Mouse (Mus musculus) cortical plate, adult 2 months (tissue): ENCODE data around the gene Lmcd1. TPM values are rescaled to one million over a fixed set of nuclear protein-coding genes. Genes with fewer than 3 reads are reported as not detected.

Source experiments
- H3K27ac ChIP-seq: fragments of 200-500 bp; 2 replicates; pipeline ENCODE4 v1.5.1; 2012; ENCODE audit warnings: low read length, control low read depth, inconsistent platforms; ENCODE audit not compliant: insufficient read depth
- H3K4me1 ChIP-seq: fragments of 200-500 bp; 2 replicates; pipeline ENCODE4 v1.6.1; 2011; ENCODE audit warnings: low read length; ENCODE audit not compliant: control insufficient read depth, insufficient read depth
- H3K4me3 ChIP-seq: fragments of 200-500 bp; 2 replicates; pipeline ENCODE4 v1.5.1; 2011; ENCODE audit warnings: mild to moderate bottlenecking, low read length, control low read depth; ENCODE audit not compliant: insufficient read depth
- CTCF ChIP-seq: fragments of 200-500 bp; IDR thresholded peaks from 2 replicates; pipeline ENCODE4 v1.5.1; 2011; ENCODE audit warnings: mild to moderate bottlenecking, control low read depth, low read length; ENCODE audit not compliant: insufficient read depth; ENCODE audit errors: extremely low read depth
- POLR2A ChIP-seq: fragments of 200-500 bp; IDR thresholded peaks from 2 replicates; pipeline ENCODE4 v1.6.1; 2011; ENCODE audit warnings: mild to moderate bottlenecking, low read length, control low read depth; ENCODE audit not compliant: insufficient read depth; ENCODE audit errors: extremely low read depth
- polyA plus RNA-seq: library from polyadenylated mRNA; depleted of rRNA; stranded (reverse); fragments of >200 nt; gene quantifications from 2 replicates; pipeline ENCODE4 v1.2.3, GENCODE M21; 2012

Lmcd1 gene
- polyA plus RNA-seq, 1 experiment: 9.3 TPM

DNA sequence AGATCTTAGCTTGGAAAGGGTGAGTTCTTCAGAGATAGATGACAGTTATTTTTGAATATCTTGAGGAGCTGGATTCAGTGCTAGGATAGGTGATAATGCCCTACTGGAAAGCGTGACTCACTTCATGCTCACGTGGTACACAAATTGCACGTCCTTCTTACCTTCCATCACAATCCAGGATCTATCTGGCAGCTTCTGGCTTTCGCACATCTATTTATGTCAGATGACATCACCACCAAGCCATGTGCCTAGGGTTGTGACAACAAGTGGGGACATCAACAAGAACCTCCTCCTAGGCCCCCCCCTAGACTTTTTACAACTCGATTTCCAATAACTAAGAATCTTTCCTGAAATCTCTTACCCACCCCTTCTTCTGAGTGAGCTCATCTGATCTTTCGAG is 17.0 kb upstream of the Lmcd1 start:
- TF ChIP-seq POLR2A (no peak), CTCF (no peak)
- Histone ChIP-seq H3K27ac (no peak overlapping the region), H3K4me3 (no peak overlapping the region), H3K4me1 (no peaks in the 10 kb centered on the region)

DNA sequence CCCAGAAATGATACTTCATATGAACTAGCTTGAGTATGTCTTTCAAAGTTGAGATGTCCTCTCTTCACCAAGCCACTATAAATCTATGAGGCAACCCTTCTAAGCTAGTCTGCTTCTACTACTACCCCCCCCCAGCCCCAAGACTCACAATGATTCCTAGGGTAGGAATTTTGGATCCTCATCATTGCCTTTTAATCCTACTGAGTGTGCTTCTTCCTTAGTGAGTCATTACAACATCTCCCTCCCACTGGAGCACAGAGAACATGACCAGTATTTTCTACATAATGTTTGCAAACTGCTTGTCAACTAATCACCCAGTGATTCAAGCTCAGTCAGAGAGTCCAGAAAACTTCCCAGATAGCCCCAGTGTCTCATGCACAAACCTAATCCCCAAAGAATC is 12.5 kb upstream of the Lmcd1 start:
- TF ChIP-seq POLR2A (no peak), CTCF (no peak)
- Histone ChIP-seq H3K4me3 (no peak overlapping the region), H3K4me1 (no peaks in the 10 kb centered on the region), H3K27ac (no peak overlapping the region)

DNA sequence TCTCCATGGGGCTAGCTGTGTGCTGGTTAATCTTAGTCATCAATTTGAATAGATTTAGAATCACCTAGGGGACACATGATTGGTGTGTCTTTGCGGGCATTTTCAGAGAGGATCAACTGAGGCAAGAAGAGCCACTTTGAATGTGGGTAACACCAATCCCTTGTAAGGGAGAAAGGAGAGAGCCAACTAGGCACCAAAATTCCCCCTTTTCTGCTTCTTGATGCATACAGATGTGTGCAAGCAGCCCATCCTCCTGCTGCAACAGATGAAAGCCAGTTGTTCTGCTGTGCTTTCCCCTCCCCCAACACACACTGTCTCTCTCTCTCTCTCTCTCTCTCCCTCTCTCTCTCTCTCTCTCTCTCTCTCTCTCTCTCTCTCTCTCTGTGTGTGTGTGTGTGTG is 9.2 kb upstream of the Lmcd1 start:
- Histone ChIP-seq H3K4me1 (peaks cover 2% of the 10 kb centered on the region; the same call in 1 of the 2 replicates), H3K27ac (no peak overlapping the region), H3K4me3 (no peak overlapping the region)
- TF ChIP-seq POLR2A (no peak), CTCF (no peak)

DNA sequence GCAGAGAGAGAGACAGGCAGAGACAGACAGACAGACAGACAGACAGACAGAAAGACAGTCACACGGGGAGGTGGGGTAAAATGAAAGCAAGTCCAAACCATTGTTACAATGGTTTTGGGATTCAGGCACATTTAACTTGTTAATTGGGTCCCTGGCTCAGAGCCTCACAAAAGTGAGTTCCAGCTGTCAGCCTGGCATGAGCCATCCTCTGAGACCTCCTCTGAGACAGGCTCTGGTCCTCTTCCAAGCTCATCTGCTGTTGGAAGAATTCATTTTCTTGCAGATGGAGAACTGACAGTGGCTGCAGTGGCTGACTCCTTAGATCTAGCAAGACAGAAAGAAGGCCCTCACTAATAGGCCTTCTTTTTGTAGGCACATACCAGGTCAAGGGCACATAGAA is 6.9 kb upstream of the Lmcd1 start:
- no peak overlapping the region for H3K27ac ChIP-seq
- peaks cover 2% of the 10 kb centered on the region; the same call in 1 of the 2 replicates for H3K4me1 ChIP-seq
- H3K4me3 ChIP-seq: no peak overlapping the region
- no peak for TF ChIP-seq POLR2A

DNA sequence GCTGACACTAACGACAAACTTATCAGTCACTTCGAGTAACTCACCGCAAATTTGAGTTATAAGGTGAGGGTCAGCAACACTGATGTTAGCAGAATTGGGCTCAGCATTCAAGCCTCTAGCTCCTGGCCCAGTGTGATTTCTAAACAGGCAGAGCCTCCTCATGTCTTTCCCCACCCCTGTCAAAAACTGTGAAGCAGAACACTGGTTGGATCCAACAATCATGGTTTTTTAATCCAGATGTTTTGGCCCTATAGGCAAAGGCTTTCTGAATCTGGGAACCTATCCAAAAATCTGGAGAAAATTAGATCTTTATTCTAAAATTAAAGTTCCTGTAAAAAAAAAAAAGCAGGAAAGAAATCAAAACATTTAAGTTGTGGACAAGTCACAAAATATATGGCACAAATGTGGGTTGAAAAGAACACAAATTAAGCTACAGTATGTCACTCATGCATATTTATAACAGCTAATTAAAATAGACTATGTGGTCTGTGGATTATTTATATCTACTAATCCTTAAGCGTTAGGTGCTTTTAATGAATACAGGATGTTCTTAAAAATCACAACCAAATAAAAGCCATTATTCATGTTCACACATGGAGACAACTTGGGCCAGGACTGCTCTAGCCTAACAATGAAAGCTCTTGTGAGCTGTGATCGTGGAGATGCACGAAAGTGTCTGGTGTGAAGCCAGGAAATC is 5.7 kb upstream of the Lmcd1 start:
- no peak overlapping the region for H3K4me3 ChIP-seq
- TF ChIP-seq CTCF (no peak), POLR2A (no peak)
- H3K4me1 ChIP-seq: peaks cover 2% of the 10 kb centered on the region; the same call in 1 of the 2 replicates
- no peak overlapping the region for H3K27ac ChIP-seq

DNA sequence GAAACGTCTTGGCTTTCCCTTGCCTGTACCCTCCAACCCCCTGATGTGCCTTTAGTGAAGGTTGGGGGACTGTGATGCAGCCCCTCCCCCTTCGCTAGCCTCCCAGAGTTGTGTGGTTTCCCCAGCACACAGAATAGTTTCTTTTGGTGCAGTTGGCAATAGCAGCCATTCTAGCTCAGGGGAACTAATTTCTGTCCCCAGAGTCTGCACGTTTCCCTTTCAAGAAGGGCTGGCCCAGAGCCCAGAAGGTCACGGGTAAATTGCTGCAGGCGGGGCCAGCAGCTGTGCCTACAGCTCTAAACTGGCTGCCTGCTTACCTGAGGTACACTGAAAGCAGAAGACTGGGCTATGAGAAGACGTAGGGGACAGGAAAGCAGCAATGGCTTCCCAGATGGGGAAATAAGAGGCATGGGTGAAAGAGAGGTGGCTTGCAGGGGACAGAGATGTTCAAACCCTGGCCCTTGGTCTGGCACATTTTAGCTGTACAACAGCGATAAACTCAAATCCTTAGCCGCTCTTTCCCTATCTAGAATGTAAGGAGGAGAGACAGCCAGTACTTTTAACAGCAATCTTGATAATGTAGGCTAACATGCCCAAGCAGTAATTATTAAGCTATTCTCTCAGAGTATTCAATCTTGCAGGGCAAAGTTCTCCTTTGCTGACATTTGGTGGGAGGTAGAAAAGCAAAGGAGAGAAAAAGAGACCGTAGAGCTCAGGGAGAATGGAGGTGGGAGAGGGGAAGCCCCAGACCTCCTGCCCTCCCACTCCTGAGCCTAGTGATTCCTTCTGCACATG is 900 bp downstream of the Lmcd1 start:
- H3K4me3 ChIP-seq: peak overlapping the region; percentile 39; the same call in 1 of the 2 replicates
- TF ChIP-seq CTCF (no peak), POLR2A (no peak)
- peaks cover 4% of the 10 kb centered on the region; the same call in 1 of the 2 replicates for H3K4me1 ChIP-seq
- H3K27ac ChIP-seq: no peak overlapping the region

DNA sequence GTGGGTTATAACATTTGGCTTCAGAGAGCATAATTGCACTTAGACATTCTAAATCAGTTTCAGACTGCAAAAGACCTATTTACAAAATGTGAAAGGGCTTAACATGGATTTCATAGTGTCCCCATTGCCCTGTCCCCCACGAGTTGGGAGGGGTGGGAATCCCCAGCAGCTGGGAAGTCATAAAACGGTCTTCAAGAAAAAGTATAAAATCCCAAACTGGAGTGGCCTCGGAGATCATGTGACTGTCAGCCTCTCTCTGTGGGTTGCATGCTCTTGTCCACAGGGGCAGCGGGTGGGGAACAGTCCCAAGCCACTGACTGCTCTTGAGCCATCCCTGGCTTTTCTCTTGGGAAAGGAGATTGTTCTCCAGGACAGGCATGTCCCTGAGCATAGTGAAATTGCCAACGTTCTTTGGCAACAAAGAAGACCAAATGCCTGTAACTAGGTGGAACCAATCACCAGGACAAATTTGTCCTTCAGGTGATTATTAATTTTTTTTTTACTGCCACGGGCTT is 2.2 kb downstream of the Lmcd1 start:
- TF ChIP-seq POLR2A: no peak
- no peak for TF ChIP-seq CTCF
- Histone ChIP-seq H3K4me3 (no peak overlapping the region), H3K4me1 (peaks cover 4% of the 10 kb centered on the region; the same call in 1 of the 2 replicates), H3K27ac (no peak overlapping the region)

DNA sequence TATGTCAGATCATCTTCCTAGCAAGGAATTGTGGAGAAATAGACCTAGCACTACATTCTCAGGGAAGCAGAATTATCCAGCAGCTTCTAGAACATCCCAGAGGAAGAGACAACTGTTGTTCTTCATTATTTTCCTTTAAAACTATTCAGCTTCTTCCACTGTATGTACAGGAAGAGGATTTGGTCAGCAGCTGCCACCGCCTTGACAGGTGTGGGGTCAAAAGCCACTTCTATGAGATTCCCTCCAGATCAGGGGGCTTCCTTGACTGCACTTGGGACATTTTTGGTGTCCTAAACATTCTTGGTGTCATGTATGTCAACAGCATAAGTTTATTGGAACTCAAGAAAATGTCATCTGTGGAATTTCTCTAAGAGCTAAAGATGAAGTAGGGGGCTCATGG is 5.2 kb downstream of the Lmcd1 start:
- peaks cover 8% of the 10 kb centered on the region; the same call in 1 of the 2 replicates for H3K4me1 ChIP-seq
- TF ChIP-seq CTCF (no peak), POLR2A (no peak)

DNA sequence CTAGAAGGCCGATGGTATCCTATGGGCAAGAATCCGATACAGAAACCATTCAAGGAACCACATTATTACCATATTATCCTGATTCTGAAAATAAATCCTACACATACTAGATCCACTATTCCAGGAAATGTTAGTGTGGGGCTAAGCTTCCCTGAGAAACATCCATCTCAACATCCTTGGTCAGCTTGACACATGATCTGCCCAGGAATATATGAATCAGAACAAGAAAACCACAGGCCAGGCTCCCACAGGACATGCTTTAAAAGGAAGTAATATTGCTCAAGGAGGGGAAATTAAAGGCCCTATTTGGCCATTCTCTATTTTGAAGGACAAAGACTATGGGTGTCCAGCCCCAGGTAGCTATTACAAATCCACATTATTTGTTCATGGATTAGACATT is 6.6 kb downstream of the Lmcd1 start:
- TF ChIP-seq POLR2A (no peak), CTCF (no peak)
- Histone ChIP-seq H3K27ac (no peak overlapping the region), H3K4me3 (no peak overlapping the region), H3K4me1 (peaks cover 7% of the 10 kb centered on the region; the same call in 1 of the 2 replicates)

More for the DNA sequence above, 5.2 kb downstream of the Lmcd1 start:
- Histone ChIP-seq H3K27ac (no peak overlapping the region), H3K4me3 (no peak overlapping the region)

DNA sequence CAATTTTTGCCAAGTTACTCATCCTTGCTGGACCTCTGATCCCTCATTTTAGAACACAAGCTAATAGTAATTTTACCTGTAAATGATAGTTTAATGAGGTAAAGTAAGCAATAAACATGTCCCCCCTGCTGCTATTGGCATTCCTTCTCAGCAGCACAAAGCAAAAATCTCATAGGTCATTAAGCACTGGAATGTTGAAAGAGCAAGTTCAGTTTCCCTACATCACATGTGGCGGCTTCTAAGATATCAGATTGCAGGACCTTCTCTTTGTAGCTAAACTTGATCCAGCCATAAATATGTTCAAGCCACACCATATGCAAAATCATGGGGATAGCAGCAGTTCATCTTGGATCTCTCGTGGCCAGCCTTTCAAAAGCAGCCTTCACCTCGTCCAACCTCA is 7.4 kb downstream of the Lmcd1 start:
- Histone ChIP-seq H3K4me1 (peaks cover 7% of the 10 kb centered on the region; the same call in 1 of the 2 replicates), H3K4me3 (no peak overlapping the region), H3K27ac (no peak overlapping the region)
- TF ChIP-seq CTCF (no peak), POLR2A (no peak)
